Mouse (Mus musculus): ENCODE measurements at regions not wholly inside any gene's neighbourhood (a gene's known extent, or its start where the extent isn't known, plus 50 kb on each side); places are given as distances from the start of the nearest gene placed in this dataset.

DNA sequence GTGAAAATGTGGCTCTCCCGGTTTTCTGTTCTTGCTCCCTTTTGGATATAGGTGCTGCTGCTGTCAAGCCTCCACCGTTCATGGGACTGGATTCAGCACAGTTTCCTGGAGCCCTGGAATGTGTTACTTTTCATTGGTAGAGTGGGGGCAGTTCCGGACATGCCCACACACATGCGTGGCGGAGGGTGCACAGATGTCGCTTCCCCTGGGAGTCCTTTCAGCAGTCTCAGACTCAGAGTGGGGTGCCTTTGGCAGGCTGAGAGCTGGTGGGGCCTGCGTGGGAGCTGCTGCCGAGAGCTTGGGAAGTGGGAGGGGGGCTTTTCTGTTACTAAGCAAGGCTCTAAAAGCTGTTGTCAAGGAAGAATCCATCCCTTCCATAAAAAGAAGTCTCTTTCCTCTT lies 274.3 kb downstream of the Emp1 start:
- no peaks in the 10 kb centered on the region for H3K36me3 ChIP-seq (ENCODE audit: control insufficient read depth, insufficient read depth, low read length)
- WGBS = 78% methylated on average over 8 of the region's 8 CpGs
- H3K4me1 ChIP-seq (ENCODE audit: control insufficient read depth, insufficient read depth, insufficient read length) = no peaks in the 10 kb centered on the region
- H3K27me3 ChIP-seq (ENCODE audit: control insufficient read depth, insufficient read depth, low read length) = no peaks in the 10 kb centered on the region
- no peak overlapping the region for H3K27ac ChIP-seq (ENCODE audit: insufficient read depth, low read length)
- H3K4me3 ChIP-seq (ENCODE audit: extremely low read depth, insufficient read depth, insufficient read length) = no peak overlapping the region
- no peak for DNase-seq (ENCODE audit: low read depth in 1 of 2, low spot score in 2 of 2)
- TF ChIP-seq POLR2A (IDR thresholded peaks at IDR 0.05; ENCODE audit: low read depth, low read length) (no peak), CTCF (IDR thresholded peaks at IDR 0.05; ENCODE audit: extremely low read depth, insufficient read depth, insufficient read length, insufficient replicate concordance) (no peak)

DNA sequence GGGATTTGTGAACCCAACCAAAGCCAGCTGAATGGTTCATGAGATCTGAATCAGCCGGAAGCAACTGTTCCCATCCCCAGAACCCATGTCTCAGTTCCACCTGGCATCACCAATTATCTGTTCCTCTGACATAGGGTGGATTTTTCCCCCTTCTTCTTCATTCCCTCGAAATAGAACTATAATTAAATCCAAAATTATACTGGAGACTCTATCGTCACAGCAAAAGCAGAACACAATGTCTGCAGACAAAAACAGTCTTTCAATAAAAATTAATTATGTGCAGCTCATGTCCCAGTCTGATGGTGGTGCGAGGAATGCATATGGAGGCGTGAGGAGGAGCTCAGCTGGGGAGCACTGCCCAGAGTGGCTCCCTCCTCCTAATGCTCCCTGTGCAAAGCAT lies 280.4 kb downstream of the Emp1 start:
- H3K4me1 ChIP-seq (ENCODE audit: control insufficient read depth, insufficient read depth, insufficient read length) = no peaks in the 10 kb centered on the region
- 82% methylated on average over 5 of the region's 5 CpGs for WGBS
- no peak overlapping the region for H3K27ac ChIP-seq (ENCODE audit: insufficient read depth, low read length)

DNA sequence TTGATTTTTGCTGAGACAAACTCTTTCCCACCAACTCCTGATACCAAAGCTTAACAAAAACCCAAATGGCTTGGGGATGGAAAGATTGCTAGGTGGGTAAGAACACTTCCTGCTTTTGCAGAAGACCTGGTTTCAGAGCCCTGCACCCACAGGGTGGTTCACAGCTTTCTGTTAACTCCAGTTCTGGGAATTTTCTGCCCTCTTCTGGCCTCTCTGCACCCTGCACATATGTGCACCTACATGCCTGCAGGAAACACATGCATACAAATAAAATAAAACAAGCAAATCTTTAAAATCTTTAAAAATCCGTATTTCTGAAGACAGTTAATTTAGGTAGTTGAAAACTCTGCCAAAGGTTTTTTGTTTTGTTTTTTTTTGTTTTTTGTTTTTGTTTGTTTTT lies 283.8 kb downstream of the Emp1 start:
- WGBS = 78% methylated on average over 1 of the region's 1 CpGs
- Histone ChIP-seq H3K4me1 (ENCODE audit: control insufficient read depth, insufficient read depth, insufficient read length) (no peaks in the 10 kb centered on the region), H3K4me3 (ENCODE audit: extremely low read depth, insufficient read depth, insufficient read length) (no peak overlapping the region), H3K27ac (ENCODE audit: insufficient read depth, low read length) (no peak overlapping the region), H3K36me3 (ENCODE audit: control insufficient read depth, insufficient read depth, low read length) (no peaks in the 10 kb centered on the region), H3K27me3 (ENCODE audit: control insufficient read depth, insufficient read depth, low read length) (no peaks in the 10 kb centered on the region)
- no peak for TF ChIP-seq POLR2A (IDR thresholded peaks at IDR 0.05; ENCODE audit: low read depth, low read length)
- TF ChIP-seq CTCF (IDR thresholded peaks at IDR 0.05; ENCODE audit: extremely low read depth, insufficient read depth, insufficient read length, insufficient replicate concordance) = no peak
- no peak for DNase-seq (ENCODE audit: low read depth in 1 of 2, low spot score in 2 of 2)

More for the DNA sequence above, 280.4 kb downstream of the Emp1 start:
- Histone ChIP-seq H3K4me3 (ENCODE audit: extremely low read depth, insufficient read depth, insufficient read length) (no peak overlapping the region), H3K36me3 (ENCODE audit: control insufficient read depth, insufficient read depth, low read length) (no peaks in the 10 kb centered on the region), H3K27me3 (ENCODE audit: control insufficient read depth, insufficient read depth, low read length) (no peaks in the 10 kb centered on the region)
- DNase-seq (ENCODE audit: low read depth in 1 of 2, low spot score in 2 of 2) = no peak
- no peak for TF ChIP-seq CTCF (IDR thresholded peaks at IDR 0.05; ENCODE audit: extremely low read depth, insufficient read depth, insufficient read length, insufficient replicate concordance)
- TF ChIP-seq POLR2A (IDR thresholded peaks at IDR 0.05; ENCODE audit: low read depth, low read length) = no peak

DNA sequence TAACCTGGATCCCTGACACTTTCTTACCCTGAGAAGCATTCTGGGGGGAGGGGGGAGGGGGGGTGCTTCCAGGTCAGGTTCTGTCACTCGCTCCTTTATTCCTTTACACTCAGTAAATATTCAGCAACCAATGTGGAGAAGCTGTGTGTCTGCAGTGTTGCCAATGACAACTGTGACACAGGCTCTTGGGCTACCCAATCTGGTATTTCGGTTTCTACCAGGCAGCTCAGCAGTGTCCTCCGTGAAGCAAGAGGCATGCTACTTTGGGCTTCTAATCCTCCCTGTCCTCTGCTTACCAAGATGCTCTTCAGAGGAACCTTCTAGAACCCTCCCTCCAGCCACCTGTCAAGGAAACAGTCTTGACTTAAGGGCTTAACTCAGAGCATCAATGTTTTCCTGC lies 290.7 kb downstream of the Emp1 start:
- DNase-seq (ENCODE audit: low read depth in 1 of 2, low spot score in 2 of 2) = no peak
- Histone ChIP-seq H3K4me1 (ENCODE audit: control insufficient read depth, insufficient read depth, insufficient read length) (no peaks in the 10 kb centered on the region), H3K4me3 (ENCODE audit: extremely low read depth, insufficient read depth, insufficient read length) (no peak overlapping the region), H3K27me3 (ENCODE audit: control insufficient read depth, insufficient read depth, low read length) (no peaks in the 10 kb centered on the region), H3K36me3 (ENCODE audit: control insufficient read depth, insufficient read depth, low read length) (no peaks in the 10 kb centered on the region), H3K27ac (ENCODE audit: insufficient read depth, low read length) (no peak overlapping the region)
- 84% methylated on average over 3 of the region's 3 CpGs for WGBS
- TF ChIP-seq CTCF (IDR thresholded peaks at IDR 0.05; ENCODE audit: extremely low read depth, insufficient read depth, insufficient read length, insufficient replicate concordance) (no peak), POLR2A (IDR thresholded peaks at IDR 0.05; ENCODE audit: low read depth, low read length) (no peak)

DNA sequence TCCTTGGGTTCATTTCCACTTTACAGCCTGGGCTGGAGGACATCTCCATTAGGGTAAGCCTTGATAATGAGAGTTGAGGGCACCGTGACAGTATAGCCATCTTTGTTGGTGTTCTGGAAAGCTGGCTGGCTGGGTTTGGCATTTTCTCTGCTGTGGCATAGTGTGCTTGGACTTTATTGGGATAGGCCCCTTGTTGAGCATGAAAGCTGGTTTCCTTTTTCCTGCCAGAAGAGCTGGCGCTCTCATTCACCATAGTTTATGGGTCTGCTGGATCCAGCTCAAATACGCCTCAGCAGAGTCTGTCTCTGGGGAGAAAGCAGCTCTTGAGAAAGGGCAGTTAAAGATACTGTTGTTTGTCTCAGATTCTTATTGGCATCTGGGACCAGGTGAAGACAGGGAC lies 300.0 kb downstream of the Emp1 start:
- no peak overlapping the region for H3K27ac ChIP-seq (ENCODE audit: insufficient read depth, low read length)
- 88% methylated on average over 3 of the region's 3 CpGs for WGBS
- H3K4me1 ChIP-seq (ENCODE audit: control insufficient read depth, insufficient read depth, insufficient read length) = no peaks in the 10 kb centered on the region
- no peak for TF ChIP-seq POLR2A (IDR thresholded peaks at IDR 0.05; ENCODE audit: low read depth, low read length)
- TF ChIP-seq CTCF (IDR thresholded peaks at IDR 0.05; ENCODE audit: extremely low read depth, insufficient read depth, insufficient read length, insufficient replicate concordance) = no peak
- no peaks in the 10 kb centered on the region for H3K27me3 ChIP-seq (ENCODE audit: control insufficient read depth, insufficient read depth, low read length)
- no peak overlapping the region for H3K4me3 ChIP-seq (ENCODE audit: extremely low read depth, insufficient read depth, insufficient read length)
- no peaks in the 10 kb centered on the region for H3K36me3 ChIP-seq (ENCODE audit: control insufficient read depth, insufficient read depth, low read length)
- DNase-seq (ENCODE audit: low read depth in 1 of 2, low spot score in 2 of 2) = no peak

DNA sequence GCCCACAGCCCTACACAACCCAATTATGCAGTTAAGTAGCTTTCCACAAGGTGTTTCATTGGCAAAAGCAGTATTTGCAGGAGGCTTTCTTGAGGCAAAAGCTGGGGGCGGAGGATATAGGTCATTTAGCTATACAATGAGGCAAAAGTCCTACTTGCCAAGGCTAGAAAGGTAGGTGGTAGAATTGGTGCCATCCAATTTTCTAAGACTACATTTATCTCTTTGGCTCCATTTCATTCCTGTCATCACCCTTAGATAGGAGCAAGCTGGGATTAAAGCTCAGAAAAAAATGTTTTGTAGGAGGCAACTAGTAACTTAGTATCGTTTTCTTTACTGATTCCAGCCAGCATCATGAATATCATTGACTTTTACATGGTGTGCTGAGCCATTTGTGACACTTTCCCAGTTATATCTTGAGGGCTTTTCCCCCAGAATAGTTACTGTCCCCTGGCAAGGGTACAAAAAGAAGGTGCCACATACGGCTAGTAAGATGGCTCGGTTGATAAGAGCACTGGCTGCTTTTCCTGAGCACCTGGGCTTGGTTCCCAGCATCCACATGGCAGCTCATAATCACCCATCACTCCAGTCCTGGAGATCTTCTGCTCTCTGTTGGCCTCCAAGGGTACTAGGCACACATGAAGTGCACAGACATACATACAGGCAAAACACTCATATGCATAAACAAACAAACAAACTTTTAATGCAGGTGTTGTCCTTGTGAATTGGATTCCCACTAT lies 300.6 kb downstream of the Emp1 start:
- WGBS = 87% methylated on average over 4 of the region's 4 CpGs
- Histone ChIP-seq H3K4me3 (ENCODE audit: extremely low read depth, insufficient read depth, insufficient read length) (no peak overlapping the region), H3K27ac (ENCODE audit: insufficient read depth, low read length) (no peak overlapping the region), H3K4me1 (ENCODE audit: control insufficient read depth, insufficient read depth, insufficient read length) (no peaks in the 10 kb centered on the region), H3K27me3 (ENCODE audit: control insufficient read depth, insufficient read depth, low read length) (no peaks in the 10 kb centered on the region), H3K36me3 (ENCODE audit: control insufficient read depth, insufficient read depth, low read length) (no peaks in the 10 kb centered on the region)
- TF ChIP-seq POLR2A (IDR thresholded peaks at IDR 0.05; ENCODE audit: low read depth, low read length) (no peak), CTCF (IDR thresholded peaks at IDR 0.05; ENCODE audit: extremely low read depth, insufficient read depth, insufficient read length, insufficient replicate concordance) (no peak)
- DNase-seq (ENCODE audit: low read depth in 1 of 2, low spot score in 2 of 2) = no peak

Measured in spleen, adult 2 months (tissue).